Mouse (Mus musculus) CD4-positive, CD25-positive, alpha-beta regulatory T cell, adult 2 months (primary cell): ENCODE data around the gene Plekhg1.

Source experiments
- DNase-seq: peaks from one replicate; pipeline ENCODE4 v3.0.0-alpha.2; 2012; ENCODE audit warnings: low read depth, low spot score

The Plekhg1 gene

DNA sequence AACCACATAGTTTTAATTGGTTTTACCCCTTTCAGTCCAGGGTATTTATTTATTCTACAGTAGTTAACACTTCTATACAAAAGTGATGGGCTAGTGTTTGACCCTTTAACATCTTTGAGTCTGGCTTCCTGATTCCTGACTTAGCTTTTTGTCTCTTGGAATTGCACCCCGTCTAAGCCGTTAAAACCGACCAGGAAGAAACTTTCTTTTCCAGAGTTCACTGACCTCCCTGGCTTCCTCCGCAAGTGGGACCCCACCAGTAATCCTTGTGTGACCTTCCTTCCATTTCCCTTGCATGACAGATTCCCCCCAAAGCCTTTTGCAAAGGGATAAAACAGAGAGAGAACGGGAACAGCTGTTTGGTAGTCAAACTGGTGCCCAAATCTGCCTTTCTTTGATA, 1.6 kb downstream of the Plekhg1 start:
- no peak for DNase-seq

DNA sequence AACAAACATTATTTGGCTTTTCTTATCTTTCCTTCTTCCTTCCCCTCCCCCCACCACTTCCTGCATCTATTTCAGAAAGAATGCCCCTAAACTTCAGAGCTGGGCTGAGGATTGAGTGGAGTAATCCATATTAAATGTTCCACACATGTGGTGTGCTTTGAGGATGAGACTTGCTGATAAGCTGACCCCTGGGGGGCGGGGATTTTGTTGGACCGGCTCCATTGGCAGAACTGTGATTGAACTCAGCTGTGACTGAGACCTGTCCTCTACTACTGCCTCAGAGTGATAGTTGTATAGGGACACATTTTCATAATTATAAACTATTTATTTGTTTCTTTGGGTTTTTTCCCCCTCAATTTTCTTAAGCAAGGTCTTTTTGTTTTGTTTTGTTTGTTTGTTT, 2.9 kb downstream of the Plekhg1 start:
- DNase-seq = no peak

DNA sequence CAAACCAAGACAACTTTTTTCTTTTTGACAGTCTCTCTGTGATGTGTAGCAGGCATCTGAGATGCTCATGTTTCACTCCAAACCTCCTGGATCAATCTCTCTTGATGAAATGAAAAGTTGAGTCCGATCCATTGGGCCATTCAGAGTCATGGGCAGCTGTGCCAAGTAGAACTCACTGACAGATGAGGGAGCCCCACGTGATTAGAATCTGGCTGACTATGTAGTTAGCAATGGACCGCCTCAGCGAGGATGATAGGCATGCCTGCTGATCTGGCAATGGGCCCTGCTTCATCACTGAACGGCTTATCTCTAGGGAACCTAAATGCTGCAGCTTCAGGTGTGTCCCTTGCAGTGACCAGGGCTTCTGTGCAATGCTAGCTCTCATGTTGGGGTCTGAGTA, 3.7 kb downstream of the Plekhg1 start:
- DNase-seq = no peak

DNA sequence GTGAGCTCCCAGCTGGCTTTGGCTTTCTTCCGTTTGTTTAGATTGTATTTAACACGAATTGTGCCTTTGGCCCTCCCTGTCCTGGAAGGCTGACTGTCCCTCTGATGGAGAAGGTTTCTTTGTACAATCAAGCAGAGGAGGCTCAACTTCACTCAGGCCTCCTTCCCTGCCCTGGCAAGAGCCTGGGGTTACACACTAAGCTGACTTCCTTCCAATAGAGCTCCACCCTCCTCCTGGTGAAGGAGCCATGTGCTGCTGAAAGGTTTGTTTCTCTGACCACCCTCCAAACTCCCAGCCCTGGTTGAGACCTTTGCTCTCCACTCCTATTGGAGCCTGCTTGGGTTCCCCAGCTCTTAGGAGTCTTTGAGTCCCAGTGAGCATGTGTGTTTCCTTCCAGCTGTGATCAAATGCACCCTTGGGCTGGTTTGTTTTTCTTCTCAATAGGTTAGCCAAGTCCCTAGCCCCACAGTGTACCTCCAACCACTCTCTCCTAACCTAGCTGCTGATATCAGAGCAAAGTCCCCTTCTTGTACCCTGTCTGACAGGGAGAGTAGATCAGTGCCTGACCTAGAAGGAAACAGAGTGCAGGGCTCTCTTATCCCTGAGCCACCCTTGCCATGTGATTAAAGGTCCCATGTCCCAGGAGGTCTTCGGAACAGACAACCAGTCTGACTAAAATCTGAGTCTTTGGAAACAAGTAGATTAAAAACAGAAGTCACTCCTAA, 6.8 kb downstream of the Plekhg1 start:
- no peak for DNase-seq

DNA sequence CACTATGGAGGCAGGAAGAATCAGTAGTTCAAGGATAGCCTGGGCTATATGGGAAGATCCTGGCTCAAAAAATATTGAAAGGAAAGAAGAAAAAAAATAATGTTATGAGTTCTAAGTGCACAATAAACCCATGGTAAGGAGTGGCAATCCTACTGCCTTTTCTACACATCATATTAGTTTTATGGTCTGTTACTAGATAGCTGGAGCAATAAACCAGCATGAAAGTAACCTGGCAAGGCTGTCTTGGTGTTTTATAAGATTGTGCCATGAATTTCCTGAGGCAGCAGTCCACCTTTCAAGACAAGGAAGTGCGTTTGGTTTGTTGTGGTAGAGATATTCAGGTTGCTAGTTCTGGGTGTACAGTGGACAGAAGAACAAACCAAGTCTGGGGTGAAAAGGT, 9.4 kb downstream of the Plekhg1 start:
- DNase-seq = no peak

DNA sequence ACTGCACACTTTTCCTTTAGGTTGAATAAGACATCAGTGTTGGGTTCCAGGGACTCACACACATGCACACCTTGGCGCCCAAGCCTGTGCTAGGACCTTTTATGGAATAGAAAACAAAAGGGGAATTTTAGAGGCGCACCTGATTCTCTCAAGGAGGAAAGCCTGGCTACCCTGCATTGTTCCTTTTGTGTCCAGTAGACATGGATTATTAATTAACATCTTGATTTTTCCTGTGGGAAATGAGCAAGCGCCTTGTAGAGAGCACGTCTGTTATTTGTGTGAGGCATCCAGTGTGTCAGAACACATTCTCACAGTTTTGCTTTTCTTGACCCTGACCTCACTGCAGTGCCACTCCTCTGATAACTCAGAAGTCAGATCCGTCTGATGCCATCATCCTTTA, 21.8 kb downstream of the Plekhg1 start:
- DNase-seq = no peak

DNA sequence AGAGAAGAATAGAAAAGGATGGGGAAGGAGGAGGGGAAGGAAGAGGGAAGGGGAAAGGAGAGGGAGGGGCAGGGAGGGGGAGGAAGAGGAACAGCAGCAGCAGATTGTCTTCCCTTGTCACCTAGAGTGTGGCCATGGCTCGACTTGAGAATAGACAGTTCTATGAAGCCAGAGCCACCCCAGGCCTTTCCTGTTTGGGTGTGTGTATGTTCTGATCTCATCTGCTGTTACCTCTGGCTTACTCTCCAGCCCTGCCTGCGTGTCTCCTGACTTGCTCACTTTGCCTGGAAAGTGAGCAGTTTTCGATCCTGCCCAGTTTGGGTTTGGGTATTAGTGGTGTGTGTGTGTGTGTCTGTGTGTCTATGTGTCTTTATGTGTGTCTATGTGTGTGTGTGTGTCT, 23.0 kb downstream of the Plekhg1 start:
- no peak for DNase-seq

DNA sequence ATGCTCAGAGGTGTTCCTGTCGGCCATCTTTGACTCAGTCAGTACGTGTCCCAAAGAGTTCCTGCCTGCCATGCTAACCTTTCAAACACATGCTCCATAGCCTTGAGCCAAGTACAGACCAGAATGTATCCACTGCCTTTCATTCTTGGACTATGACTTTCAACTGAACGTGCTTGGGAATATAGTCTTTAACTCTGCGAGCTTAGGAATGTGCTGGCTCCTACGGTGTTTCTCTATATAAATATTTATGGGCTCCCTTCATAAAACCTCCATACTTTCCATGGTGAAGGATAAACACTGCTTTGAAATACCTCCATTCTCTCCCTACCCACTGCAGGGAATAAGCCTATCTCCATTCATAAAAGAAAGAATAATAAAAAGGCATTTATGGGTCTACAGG, 29.0 kb downstream of the Plekhg1 start:
- no peak for DNase-seq

DNA sequence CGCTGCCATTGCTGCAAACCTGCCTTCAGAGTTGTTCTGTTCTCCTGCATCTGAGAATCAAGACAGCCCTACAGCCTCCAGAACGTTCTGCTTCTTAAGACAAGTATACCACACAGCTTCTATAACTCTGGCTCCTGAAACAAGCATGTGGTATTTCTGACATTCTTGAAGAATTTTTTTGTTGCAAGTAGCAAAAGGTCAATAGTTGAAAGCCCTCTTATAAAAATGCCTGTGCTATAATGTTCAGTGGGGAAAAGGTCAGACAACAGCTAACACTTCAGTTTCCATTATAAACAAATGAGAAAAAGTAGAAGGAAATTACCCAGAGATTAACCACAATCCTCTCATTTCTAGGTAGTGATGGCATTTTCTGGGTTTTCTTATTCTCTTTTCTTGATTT, 34.2 kb downstream of the Plekhg1 start:
- no peak for DNase-seq

DNA sequence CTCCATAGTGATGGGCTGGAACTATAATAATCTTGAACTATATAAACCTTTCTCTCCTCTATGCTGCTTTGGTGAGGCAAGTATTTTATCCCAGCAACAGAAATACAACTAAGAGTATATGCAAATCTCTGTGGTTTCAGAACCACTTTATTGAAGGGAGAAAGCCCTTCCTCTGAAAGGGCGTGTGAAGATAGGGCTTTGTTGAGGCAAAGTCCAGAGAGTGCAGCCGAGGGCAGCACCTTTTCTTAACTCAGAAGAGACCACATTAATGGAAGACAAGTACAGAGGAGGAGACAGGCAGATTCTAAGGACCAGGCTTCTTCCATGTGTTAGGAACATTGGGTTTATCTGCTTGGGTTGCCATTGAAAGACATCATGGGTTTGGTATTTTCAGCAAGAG, 36.6 kb downstream of the Plekhg1 start:
- DNase-seq = no peak

DNA sequence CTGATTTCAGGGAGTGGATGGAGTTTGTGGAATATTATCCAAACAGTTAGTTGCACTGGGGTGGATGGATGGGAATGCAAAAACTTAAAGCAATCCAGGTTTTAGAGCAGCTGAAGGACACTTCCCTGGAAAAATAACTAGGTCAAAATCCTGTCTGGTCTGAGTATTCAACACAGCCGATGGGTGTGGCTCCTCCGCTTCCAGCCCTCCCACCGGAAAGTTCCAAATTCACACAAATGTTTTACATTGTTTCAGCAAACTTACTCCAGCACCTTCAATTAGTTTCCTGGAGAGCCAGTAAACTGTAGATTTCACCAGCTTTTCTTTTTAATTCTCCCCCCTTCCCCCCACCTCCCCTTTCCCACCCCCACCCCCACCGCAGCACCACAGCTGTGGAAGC, 45.2 kb downstream of the Plekhg1 start:
- DNase-seq = no peak

DNA sequence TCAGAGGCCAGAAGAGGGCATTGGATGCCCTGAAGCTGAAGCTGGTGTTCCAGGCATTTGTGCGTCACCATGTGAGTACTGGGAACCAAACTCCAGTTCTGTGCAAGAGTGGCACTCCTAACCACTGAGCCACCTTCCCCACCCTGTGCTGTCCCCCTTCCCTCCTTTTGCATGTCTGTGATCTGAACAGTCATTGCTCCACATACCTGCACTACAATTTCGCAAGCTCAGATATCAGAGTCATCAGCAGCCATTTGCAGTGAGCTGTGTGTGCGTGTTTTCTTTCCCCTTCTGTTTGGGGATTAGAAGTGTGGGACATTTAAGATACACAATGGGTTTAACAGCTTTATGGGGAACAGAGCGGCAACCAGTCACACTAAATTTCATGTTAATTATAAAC, 46.4 kb downstream of the Plekhg1 start:
- DNase-seq = no peak

DNA sequence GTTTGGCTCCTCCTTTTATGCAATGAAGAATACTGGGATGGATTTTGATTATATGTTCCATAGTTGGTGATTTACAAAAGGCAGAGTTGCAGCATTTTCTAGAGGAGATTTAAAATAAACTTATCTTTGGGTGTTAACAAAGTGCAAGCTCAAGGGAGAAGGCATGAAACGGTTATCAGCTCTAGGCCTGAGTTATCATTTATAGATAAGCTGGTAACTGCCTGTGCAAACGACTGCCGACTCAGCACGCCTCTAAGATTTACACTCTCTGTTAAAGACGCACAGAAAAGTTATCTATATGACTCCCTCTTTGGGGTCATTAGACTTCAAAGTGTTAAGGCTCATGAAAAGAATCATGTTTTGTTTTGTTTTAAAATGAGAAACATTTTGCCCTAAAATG, 46.8 kb downstream of the Plekhg1 start:
- DNase-seq = no peak

DNA sequence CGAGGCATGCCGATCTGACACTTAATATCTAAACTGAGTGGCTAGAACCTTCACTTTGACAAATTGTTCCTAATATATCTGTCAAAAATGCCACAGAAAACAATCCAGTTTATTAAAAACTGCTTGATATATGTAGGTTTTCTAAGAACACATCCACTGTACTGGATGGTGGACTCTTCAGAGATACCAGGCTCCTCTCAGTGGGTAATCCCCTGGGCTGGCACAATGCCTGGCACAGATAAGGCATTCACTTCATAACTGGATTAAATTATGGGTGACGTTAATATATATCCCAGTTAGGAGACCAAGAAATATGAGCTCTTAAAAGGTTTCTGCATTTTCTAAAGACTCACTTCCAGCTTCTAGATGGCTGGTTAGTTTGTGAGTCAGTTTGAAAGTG, 53.7 kb downstream of the Plekhg1 start:
- DNase-seq = no peak

DNA sequence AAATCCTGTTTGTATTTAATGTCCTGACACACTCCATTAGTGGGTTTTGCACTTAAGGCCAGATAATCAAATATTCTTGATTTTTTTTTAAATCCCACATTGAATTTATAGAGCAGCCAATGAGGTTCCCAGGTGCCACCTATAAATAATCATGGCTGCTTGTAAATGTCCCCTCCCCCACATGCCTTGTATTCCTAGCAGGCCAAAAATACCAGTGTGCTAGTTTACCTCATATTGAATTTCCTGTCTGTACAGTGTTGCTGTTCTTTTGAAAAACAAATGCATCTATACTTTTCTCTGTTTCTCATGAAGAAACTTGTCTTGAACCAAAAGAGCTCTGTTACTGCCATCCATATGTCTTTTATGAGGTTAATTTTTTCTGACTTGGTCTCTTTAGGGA, 59.3 kb downstream of the Plekhg1 start:
- DNase-seq = no peak

DNA sequence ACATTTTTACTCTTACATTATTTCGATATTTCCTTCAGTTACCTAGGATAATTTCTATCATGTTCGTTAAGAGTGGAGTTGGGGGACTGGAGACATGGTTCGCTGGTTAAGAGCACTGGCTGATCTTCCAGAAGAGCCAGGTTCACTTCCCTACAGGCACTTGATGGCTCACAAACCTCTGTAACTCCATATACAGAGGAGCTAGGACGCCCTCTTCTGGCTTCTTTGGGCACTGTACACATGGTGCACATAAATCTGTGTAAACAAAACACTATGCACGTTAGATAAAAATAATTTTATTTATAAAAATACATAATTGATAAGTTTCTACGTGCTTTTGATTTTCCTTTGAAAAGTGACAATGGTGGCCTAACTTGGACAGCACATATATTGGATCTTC, 61.1 kb downstream of the Plekhg1 start:
- no peak for DNase-seq

DNA sequence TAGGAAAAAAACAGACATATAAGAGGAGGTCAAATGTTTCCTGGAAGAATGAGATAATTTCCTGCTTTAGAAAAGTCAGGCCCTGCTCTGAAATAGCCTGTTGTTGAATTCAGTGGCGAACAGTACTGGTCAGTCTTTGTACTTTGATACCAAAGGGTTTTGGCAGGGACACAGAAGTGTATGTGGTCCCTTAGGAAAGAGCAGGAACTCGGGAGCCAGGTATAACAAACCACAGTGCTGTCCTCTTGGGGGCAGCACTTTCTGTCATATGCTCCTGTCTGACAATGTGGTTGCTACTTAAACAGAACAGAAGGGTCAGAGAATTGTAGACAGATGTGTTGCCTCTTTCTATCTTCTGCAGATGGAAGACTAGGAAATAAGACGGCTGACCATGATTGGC, 65.2 kb downstream of the Plekhg1 start:
- no peak for DNase-seq

DNA sequence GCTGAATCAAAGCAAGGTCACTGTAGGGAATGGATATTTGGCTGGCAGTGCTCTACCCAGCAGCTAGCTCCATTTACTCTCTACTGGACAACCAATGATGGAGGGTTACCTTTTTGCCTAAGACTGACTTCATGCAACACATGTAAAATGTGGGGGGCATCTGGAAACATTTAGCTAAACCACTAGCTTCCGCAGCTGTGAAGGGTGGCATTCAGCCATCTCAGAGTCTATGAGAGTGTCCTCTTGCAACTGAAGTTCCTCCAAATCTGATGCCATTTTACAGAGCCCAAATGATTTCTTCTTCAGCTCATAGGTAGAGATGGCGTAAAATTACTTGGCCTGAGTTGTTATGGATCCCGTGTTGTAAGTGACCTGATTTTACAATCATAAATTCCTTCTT, 67.8 kb downstream of the Plekhg1 start:
- DNase-seq = no peak

DNA sequence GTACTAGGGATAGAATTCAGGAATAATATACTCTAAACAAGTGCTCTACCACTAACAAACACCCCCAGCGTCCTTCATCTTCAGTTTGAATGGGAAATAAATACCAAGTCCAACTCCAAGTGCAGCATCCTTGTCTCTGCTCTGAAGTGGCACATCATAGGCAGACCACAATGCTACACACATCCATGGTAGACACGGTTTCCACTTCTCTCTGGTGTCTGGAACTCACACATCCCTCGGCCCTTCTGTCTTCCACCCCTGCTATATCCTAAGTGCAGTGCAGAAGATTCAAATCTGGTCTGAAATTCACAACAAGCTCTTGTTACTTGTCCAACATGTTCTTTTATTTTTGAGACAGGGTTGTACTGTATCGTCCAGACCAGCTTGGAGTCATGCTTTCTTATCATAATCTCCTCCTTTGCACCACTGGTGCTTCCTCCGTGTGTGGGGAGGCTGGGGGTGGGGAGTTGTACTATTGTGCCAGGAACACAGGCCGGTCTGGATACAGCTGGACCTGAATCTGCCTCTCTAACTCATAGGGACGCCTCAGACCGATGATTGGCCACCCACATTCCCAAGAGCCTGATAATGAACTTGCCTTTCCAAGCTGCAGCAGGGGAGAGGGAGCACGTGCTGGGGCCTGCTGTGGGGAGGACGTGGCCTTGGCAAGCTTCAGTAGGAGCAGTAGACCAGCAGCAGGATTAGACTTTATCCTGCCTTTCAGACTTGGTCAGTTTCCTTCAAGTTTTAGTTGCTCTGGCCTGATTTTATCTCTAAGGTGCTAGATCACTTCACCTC, 70.5 kb downstream of the Plekhg1 start:
- no peak for DNase-seq

DNA sequence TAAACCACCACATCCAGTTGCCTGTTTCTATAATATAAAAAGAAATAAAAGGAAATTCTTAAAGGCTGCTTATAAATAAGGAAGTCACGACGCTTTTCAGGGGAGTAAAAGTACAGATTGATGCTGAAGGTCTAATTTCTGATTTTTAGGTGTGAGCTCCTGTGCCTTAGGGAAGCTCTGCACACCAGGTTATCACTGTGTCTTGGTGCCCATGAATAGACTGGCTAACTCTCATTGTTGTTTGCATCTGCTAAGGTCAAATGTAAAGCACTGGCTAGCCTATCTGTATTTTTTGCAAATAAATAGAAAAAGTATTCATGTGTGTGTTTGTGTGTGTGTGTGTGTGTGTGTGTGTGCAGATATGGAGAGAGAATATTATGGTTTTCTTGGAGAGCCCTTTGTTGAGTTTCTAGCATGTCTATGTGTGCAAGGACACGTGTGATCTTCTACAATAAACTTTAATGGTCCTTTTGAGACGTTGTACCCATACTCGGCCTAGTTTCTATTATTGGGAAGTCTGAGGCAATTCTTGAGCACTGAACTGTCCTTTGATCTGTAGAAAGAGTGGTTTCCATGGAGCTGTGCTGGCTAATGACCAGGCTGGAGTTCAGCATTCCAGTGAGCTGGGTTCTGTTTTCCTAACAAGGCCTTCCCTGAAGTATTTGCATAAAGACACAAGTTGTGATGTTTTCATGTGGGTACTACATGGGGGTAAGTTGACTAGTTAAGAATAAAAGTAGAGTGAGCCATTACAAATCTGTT, 79.0 kb downstream of the Plekhg1 start:
- DNase-seq = no peak

DNA sequence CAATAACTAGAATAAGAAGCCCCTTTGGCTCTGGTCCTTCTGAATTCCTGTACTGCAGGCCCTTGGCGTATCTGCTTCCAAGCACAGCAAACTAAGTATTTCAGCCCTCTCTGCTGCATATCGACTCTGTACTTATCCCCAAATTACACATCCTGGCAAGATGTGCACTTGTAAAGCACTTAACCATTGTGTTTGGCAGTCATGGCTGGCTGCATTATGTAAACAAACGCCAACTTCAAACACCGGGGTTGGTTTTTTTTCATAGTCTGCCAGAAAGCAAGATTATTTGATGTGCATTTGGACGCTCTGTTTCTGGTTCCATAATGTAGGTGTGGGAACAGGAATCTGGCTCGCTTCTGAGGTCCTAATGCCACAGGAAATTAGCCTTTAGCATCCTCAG, 83.7 kb downstream of the Plekhg1 start:
- DNase-seq = no peak

DNA sequence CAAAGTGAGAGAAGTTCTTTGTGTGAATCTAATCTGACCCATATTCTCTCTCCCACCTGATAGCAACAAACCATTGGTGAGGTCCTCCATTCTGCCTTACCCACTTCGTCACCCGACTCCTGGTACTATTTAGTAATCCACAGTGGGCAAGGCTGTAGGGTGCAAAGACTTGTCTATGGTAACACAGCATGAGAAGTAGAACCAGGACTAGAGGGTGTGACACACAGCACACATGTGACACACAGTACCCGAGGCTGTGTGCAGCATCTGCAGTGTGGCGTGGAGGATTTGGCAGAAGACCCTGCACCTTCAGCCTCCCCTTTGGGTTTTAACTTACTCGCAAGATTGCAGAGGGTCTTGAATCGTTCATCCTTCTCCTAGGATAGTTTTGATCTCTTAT, 85.9 kb downstream of the Plekhg1 start:
- DNase-seq = no peak

DNA sequence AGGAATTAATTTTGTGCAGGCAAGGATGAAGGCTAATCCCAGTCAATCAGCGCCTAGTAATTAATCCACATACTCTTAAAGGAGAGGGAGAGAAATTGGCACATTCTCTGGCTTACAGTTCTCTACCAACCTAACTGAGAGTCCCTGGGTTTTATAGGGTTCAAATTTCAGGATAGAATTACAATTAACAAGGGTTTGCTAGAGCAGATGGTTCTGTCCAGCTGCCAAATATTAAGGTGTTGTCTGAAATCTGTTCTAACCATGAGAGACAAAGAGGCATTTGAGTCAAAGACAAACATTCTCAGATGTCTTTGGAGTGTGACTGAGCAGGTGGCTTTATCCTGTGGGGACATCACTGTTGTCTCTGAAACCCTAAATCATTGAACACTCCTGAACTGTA, 87.2 kb downstream of the Plekhg1 start:
- DNase-seq = no peak
